Mouse (Mus musculus) liver, adult 2 months (tissue): ENCODE measurements around the gene Ube2z.

Experiments
- CTCF ChIP-seq: fragments of 200-500 bp; IDR thresholded peaks from 2 replicates; pipeline ENCODE4 v1.5.1; 2011; ENCODE audit warnings: low read depth, low read length, control low read depth
- POLR2A ChIP-seq: fragments of 200-500 bp; IDR thresholded peaks from 2 replicates; pipeline ENCODE4 v1.6.1; 2011; ENCODE audit warnings: low read length, control low read depth; ENCODE audit not compliant: insufficient read depth; ENCODE audit errors: extremely low read depth

DNA sequence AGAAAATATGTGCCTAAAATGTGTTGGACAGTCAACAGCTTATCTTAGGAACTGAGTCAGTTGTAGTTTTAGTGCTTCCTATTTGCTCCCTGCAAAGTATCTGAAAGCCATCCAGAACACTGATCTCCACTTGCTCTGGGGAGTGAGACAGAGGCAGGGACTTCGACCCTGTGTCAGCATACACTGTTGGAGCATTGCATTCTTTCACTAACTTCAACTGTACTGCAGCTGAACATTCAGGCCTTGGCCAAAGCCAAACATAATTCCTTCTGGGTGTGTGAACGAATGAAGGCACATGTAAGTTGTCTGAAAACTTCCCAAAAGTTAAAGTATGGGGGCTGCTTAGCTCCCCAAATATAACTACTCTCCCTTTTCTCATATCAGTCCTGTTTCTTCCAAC lies 18.4 kb downstream of the Ube2z start:
- TF ChIP-seq CTCF (no peak), POLR2A (no peak)
